Mouse (Mus musculus) induced T-regulatory cell, adult 2 months (primary cell): Measurements from ENCODE around the gene Evc2.
A peak's percentile ranks its signal among the peaks of the same experiment; 100 is the strongest.

Experiments used
- DNase-seq: peaks from one replicate; pipeline ENCODE4 v3.0.0-alpha.2; 2012; ENCODE audit warnings: low read depth

Evc2 gene

GRCm38 (mm10) chr5:37338288-37338687 is at the start of gene Evc2:
Gene Evc2 (plus strand): TSS chr5:37338499.
- DNase-seq: no peak

- DNase-seq: peak; percentile 47
Measured at GRCm38 (mm10) chr5:37289236-37289635, 49.1 kb upstream of the Evc2 start.

GRCm38 (mm10) chr5:37290983-37291382 is 47.3 kb upstream of the Evc2 start:
- peak; percentile 28 for DNase-seq

- no peak for DNase-seq
Measured at GRCm38 (mm10) chr5:37296717-37297116, 41.6 kb upstream of the Evc2 start.

GRCm38 (mm10) chr5:37298370-37298769 is 39.9 kb upstream of the Evc2 start:
- DNase-seq: peak; percentile 39

GRCm38 (mm10) chr5:37310026-37310425 is 28.3 kb upstream of the Evc2 start:
- no peak for DNase-seq

GRCm38 (mm10) chr5:37312980-37313722 is 25.1 kb upstream of the Evc2 start:
- no peak for DNase-seq

GRCm38 (mm10) chr5:37318715-37319114 is 19.6 kb upstream of the Evc2 start:
- DNase-seq: no peak

- no peak for DNase-seq
Measured at GRCm38 (mm10) chr5:37320174-37320573, 18.1 kb upstream of the Evc2 start.

- DNase-seq: no peak
Measured at GRCm38 (mm10) chr5:37320761-37321160, 17.5 kb upstream of the Evc2 start.

GRCm38 (mm10) chr5:37326675-37327074 is 11.6 kb upstream of the Evc2 start:
- DNase-seq: no peak

GRCm38 (mm10) chr5:37330449-37331132 is 7.7 kb upstream of the Evc2 start:
- DNase-seq: no peak

GRCm38 (mm10) chr5:37331133-37331505 is 7.2 kb upstream of the Evc2 start:
- no peak for DNase-seq

GRCm38 (mm10) chr5:37332066-37332465 is 6.2 kb upstream of the Evc2 start:
- no peak for DNase-seq

- no peak for DNase-seq
Measured at GRCm38 (mm10) chr5:37335061-37335460, 3.2 kb upstream of the Evc2 start.

GRCm38 (mm10) chr5:37336485-37337105 is 1.7 kb upstream of the Evc2 start, which contains the start of gene Evc:
Gene Evc (minus strand): TSS chr5:37336894.
- no peak for DNase-seq

- no peak for DNase-seq
Measured at GRCm38 (mm10) chr5:37337696-37338095, 603 bp upstream of the Evc2 start.

- DNase-seq: no peak
Measured at GRCm38 (mm10) chr5:37343962-37344361, 5.7 kb downstream of the Evc2 start.

GRCm38 (mm10) chr5:37351791-37352190 is 13.5 kb downstream of the Evc2 start:
- no peak for DNase-seq

GRCm38 (mm10) chr5:37354385-37354784 is 16.1 kb downstream of the Evc2 start:
- DNase-seq: peak; percentile 40

GRCm38 (mm10) chr5:37356027-37356426 is 17.7 kb downstream of the Evc2 start:
- DNase-seq: no peak

- no peak for DNase-seq
Measured at GRCm38 (mm10) chr5:37362618-37363017, 24.3 kb downstream of the Evc2 start.

- no peak for DNase-seq
Measured at GRCm38 (mm10) chr5:37363284-37363683, 25.0 kb downstream of the Evc2 start.
